Mouse (Mus musculus) intestine, embryonic 16.5 days (tissue): ENCODE results near the gene 9130213A22Rik. TPM values are rescaled to one million over a fixed set of nuclear protein-coding genes. Genes with fewer than 3 reads are reported as not detected.

Experiments
- ATAC-seq: fragments of 200-750 bp; cut with Nextera tagmentation; 2 replicates; pipeline ENCODE4 v1.8.0; 2017; ENCODE audit warnings: moderate TSS enrichment, moderate library complexity
- H3K27ac ChIP-seq: fragments of 300-500 bp; sonication (generic); 2 replicates; pipeline ENCODE4 v1.5.1; 2014; ENCODE audit warnings: mild to moderate bottlenecking, low read length
- H3K27me3 ChIP-seq: fragments of 300-500 bp; sonication (generic); replicated peaks from 2 replicates; pipeline ENCODE4 v1.6.1; 2014; ENCODE audit warnings: low read length, control low read depth, mixed read lengths; ENCODE audit not compliant: control insufficient read depth, insufficient read depth
- H3K36me3 ChIP-seq: fragments of 300-500 bp; sonication (generic); 2 replicates; pipeline ENCODE4 v1.6.1; 2014; ENCODE audit warnings: low read length, control low read depth; ENCODE audit not compliant: control insufficient read depth, insufficient read depth
- H3K4me1 ChIP-seq: fragments of 300-500 bp; sonication (generic); 2 replicates; pipeline ENCODE4 v1.6.1; 2014; ENCODE audit warnings: low read length, control low read depth, mixed read lengths; ENCODE audit not compliant: control insufficient read depth, insufficient read depth
- H3K4me2 ChIP-seq: fragments of 300-500 bp; sonication (generic); 2 replicates; pipeline ENCODE4 v1.6.1; 2014; ENCODE audit warnings: low read depth, low read length, control low read depth
- H3K4me3 ChIP-seq: fragments of 300-500 bp; sonication (generic); 2 replicates; pipeline ENCODE4 v1.5.1; 2014; ENCODE audit warnings: mild to moderate bottlenecking, low read length
- H3K9ac ChIP-seq: fragments of 300-500 bp; sonication (generic); 2 replicates; pipeline ENCODE4 v1.6.1; 2014; ENCODE audit warnings: low read depth, low read length
- H3K9me3 ChIP-seq: fragments of 300-500 bp; sonication (generic); 2 replicates; pipeline ENCODE4 v1.6.1; 2016; ENCODE audit warnings: low read length, control low read depth; ENCODE audit not compliant: control insufficient read depth
- WGBS: fragments of 180-500 bp; shearing (Covaris S2); extraction: QIAGEN DNeasy Blood & Tissue Kit; methylation state at CpG from one replicate; pipeline ENCODE4 v1.1.7; 2014; 5-methylcytosine and 5-hydroxymethylcytosine counted together
- polyA plus RNA-seq: library from polyadenylated mRNA; unstranded; fragments of >200 nt; fragmentation: Nextera tagmentation; extraction: Ambion mirVana; gene quantifications from 2 replicates; pipeline ENCODE4 v1.2.1, GENCODE M21; 2015

Gene 9130213A22Rik
- polyA plus RNA-seq, 1 experiment from 2014 or later: 0.29 TPM

DNA sequence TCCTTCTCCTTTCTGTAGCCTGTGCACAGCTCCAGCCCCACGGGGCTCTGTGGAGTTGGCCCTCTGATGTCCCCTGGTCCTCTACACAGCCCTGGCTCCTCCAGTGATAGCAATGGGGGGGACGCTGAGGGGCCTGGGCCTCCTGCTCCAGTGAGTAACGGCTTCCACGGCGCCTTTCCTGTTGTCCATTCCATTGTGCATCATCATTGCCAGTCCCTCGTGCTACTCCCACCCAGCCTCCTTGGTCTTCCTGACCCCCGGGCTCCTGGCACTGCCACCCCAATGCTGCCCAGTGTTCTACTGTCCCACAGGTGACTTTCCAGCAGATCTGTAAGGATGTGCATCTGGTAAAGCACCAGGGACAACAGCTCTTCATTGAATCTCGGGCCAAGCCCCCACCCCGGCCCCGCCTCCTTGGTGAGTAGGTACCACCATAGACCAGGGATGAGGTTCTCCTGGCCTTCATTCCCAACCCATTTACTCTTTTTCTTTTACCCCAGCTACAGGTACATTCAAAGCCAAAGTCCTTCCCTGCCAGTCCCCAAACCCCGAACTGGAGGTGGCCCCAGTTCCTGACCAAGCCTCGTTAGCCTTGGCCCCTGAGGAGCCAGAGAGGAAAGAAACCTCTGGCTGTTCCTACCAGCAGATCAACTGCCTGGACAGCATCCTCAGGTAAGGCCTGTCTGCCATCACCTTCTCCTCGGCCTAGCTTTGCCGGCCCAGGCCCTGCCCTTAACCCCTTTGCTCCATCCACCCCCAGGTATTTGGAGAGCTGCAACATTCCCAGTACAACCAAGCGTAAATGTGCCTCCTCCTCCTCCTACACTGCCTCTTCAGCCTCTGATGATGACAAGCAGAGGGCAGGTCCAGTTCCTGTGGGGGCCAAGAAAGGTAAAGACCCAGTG lies 18.6 kb downstream of the 9130213A22Rik start:
- no peak overlapping the region for H3K27ac ChIP-seq
- peaks cover 60% of the 10 kb centered on the region for H3K36me3 ChIP-seq
- no peak for ATAC-seq
- H3K27me3 ChIP-seq: no peaks in the 10 kb centered on the region
- no peaks in the 10 kb centered on the region for H3K9me3 ChIP-seq
- 91% methylated on average over 15 of the region's 15 CpGs for WGBS
- H3K9ac ChIP-seq: no peak overlapping the region
- peaks cover 15% of the 10 kb centered on the region for H3K4me1 ChIP-seq
- H3K4me3 ChIP-seq: no peak overlapping the region
- no peak overlapping the region for H3K4me2 ChIP-seq

DNA sequence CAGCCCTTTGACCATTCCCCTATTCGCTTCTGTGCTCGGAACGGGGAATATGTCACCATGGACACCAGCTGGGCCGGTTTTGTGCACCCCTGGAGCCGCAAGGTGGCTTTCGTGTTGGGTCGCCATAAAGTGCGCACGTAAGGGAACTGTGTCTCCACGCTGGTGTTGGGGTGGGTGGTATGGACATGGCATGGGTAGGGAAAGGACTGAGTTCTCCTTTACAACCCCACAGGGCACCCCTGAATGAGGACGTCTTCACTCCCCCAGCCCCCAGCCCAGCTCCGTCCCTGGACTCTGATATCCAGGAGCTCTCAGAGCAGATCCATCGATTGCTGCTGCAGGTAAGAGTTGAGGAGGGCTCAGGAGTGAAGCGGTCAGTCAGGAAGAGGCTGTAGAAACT lies 19.3 kb downstream of the 9130213A22Rik start:
- Histone ChIP-seq H3K27ac (no peak overlapping the region), H3K27me3 (no peaks in the 10 kb centered on the region), H3K4me3 (no peak overlapping the region), H3K4me2 (no peak overlapping the region), H3K4me1 (peaks cover 22% of the 10 kb centered on the region), H3K9me3 (no peaks in the 10 kb centered on the region), H3K36me3 (peaks cover 56% of the 10 kb centered on the region), H3K9ac (no peak overlapping the region)
- ATAC-seq: no peak
- 98% methylated on average over 14 of the region's 14 CpGs for WGBS

DNA sequence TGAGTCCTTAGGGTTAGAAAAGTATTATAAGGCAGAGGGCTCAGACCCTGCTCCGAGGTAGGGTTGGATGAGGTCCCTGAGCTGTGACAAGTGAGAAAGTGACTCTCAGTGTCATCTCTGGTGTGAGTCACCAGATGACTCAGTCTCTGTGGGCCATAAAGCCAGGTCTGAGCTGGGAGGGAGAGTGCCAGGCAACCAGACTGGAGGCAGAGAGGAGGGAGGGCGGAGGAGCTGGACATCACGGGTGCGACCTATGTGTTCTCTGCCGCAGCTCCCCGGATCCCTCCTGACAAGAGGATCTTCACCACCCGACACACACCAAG lies 20.0 kb downstream of the 9130213A22Rik start:
- H3K9me3 ChIP-seq: no peaks in the 10 kb centered on the region
- ATAC-seq: no peak
- H3K27me3 ChIP-seq: no peaks in the 10 kb centered on the region
- no peak overlapping the region for H3K4me2 ChIP-seq
- 91% methylated on average over 7 of the region's 7 CpGs for WGBS
- H3K27ac ChIP-seq: no peak overlapping the region
- H3K36me3 ChIP-seq: peaks cover 50% of the 10 kb centered on the region
- H3K4me3 ChIP-seq: no peak overlapping the region
- peaks cover 29% of the 10 kb centered on the region for H3K4me1 ChIP-seq
- no peak overlapping the region for H3K9ac ChIP-seq

DNA sequence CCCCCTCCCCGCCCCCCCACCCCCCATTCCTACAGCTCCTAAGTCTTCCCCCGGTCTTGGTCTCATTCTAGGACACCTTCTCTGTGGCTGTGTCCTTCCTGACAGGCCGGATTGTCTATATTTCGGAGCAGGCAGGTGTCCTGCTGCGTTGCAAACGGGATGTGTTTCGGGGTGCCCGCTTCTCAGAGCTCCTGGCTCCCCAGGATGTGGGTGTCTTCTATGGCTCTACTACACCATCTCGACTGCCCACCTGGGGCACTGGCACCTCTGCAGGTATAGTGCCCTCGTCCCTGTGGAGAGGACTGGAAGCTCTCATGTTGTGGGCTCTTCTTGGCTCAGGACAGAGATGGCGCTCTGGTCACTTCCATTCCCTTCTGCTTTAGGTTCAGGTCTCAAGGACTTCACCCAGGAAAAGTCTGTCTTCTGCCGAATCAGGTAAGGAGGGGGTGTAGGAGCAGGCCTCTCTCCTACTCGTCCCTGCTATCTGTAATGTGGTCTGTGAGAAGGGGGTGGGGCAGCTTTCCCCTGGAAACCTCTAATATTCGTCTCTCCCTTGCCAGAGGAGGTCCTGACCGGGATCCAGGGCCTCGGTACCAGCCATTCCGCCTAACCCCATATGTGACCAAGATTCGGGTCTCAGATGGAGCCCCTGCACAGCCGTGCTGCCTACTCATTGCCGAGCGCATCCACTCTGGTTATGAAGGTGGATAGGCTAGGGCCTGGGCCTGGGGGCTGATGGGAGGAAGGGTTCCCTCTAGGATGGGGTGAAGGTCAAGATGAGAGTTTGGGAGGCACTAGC lies 20.6 kb downstream of the 9130213A22Rik start:
- Histone ChIP-seq H3K4me1 (peaks cover 33% of the 10 kb centered on the region), H3K9ac (no peak overlapping the region), H3K36me3 (peaks cover 48% of the 10 kb centered on the region), H3K4me3 (no peak overlapping the region), H3K27ac (no peak overlapping the region), H3K9me3 (no peaks in the 10 kb centered on the region), H3K4me2 (no peak overlapping the region), H3K27me3 (no peaks in the 10 kb centered on the region)
- ATAC-seq: no peak
- WGBS: 89% methylated on average over 21 of the region's 21 CpGs

DNA sequence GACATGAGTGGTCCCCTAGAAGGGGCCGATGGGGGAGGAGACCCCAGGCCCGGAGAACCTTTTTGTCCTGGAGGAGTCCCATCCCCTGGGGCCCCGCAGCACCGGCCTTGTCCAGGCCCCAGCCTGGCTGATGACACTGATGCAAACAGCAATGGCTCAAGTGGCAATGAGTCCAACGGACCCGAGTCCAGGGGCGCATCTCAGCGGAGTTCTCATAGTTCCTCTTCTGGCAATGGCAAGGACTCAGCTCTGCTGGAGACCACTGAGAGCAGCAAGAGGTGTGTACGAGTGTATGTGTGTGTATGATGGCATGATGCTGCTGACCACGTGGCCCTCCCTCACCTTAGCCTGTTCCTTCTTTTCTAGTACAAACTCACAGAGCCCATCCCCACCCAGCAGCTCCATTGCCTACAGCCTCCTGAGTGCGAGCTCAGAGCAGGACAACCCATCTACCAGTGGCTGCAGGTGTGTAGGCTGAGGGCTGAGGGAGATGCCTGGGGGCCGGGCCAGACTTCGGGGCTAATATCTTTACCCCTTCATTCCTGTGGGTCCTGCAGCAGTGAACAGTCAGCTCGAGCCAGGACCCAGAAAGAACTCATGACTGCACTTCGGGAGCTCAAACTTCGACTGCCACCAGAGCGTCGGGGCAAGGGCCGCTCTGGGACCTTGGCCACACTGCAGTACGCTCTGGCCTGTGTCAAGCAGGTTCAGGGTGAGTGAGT lies 21.6 kb downstream of the 9130213A22Rik start:
- Histone ChIP-seq H3K9ac (peak overlapping the region; percentile 89), H3K27ac (0 out of 2 replicates have a peak overlapping the region, but pooled peaks have one; percentile 99), H3K27me3 (no peaks in the 10 kb centered on the region), H3K9me3 (no peaks in the 10 kb centered on the region), H3K4me3 (peak overlapping the region; percentile 61; the same call in 1 of the 2 replicates), H3K4me2 (peak overlapping the region; percentile 90), H3K36me3 (peaks cover 39% of the 10 kb centered on the region), H3K4me1 (peaks cover 33% of the 10 kb centered on the region)
- no peak for ATAC-seq
- WGBS: 92% methylated on average over 20 of the region's 20 CpGs

DNA sequence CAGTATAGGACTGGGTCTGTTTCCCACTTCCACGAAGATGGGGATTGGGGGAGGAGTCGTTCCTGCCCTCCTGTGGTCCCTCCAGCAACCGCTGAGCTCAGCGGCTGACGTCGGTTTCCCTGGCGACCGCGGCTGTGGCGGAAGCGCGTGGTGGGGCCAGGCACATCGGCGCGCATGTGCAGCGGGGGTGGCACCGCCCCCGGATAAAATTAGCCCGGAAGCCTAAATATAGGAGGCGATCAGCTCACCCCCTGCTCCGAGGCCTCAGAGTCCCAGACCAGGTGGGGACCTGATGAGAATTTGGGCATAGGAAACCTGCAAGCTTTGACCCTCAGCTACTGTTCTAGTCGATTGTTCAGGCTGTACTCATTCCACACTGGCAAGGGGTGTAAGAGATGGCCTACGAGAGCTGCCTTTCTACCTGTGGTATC lies 22.5 kb downstream of the 9130213A22Rik start:
- Histone ChIP-seq H3K4me1 (peaks cover 33% of the 10 kb centered on the region), H3K9ac (peak overlapping the region; percentile 89), H3K4me3 (peak overlapping the region; percentile 61), H3K27me3 (no peaks in the 10 kb centered on the region), H3K36me3 (peaks cover 30% of the 10 kb centered on the region), H3K9me3 (no peaks in the 10 kb centered on the region), H3K27ac (peak overlapping the region; percentile 99), H3K4me2 (peak overlapping the region; percentile 90)
- peak; percentile 7 for ATAC-seq
- under 1% methylated on average over 23 of the region's 23 CpGs for WGBS

DNA sequence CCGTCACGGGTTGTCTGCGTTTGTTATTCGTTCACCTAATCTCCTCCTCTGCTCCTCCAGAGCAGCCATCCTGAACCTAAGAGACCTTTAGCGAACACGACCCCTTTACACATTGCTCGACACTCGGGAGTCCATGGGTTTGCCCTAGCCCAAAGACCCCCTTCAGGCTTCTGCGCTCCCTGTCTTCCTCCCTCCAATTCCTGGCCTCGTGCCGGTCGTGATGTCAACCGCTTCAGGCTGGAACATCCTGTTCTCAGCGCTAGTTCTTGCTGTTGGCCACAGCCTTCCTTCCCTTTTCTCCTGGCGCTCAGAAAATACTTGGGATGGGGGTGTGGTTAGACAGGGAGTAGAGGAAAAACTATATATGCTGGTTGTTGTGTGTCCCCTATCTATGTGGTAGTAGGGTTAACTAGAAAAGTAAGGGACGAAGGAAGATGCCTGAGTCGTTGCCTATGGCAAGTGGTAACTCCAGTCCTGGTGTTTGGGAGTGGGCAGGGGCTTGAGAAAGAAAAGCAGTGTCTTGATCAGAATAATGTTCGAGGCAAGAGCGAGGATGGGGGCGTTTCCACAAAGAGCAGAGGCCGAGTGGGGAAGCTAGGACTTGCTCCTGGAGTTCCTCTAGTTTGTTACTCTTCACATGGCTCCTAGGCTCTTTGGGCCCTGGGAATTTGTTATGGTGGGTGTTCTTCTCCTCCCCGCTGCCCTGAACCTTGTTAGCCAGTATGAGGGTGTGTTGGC lies 23.0 kb downstream of the 9130213A22Rik start:
- peak overlapping the region; percentile 90 for H3K4me2 ChIP-seq
- H3K36me3 ChIP-seq: peaks cover 25% of the 10 kb centered on the region

DNA sequence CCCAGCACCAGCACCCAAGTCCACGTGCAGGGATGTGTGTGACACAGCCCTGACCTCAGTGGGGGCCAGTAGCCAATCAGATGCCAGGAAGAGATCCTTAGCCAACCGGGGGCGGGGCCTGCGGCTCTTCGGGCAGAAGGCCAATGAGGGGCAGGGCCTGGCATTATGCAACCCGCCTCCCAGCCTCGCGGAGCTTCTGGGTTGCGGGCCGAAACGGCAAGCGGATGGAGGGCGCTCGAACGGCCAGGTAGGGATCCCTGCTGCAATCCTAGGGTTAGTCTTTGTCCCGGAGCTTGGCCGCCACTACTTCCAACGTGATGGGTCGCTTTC lies 23.7 kb downstream of the 9130213A22Rik start:
- peak overlapping the region; percentile 99 for H3K27ac ChIP-seq
- peaks cover 33% of the 10 kb centered on the region for H3K4me1 ChIP-seq
- H3K36me3 ChIP-seq: peaks cover 20% of the 10 kb centered on the region
- H3K27me3 ChIP-seq: no peaks in the 10 kb centered on the region
- H3K4me2 ChIP-seq: peak overlapping the region; percentile 90
- ATAC-seq: peak; percentile 24
- no peaks in the 10 kb centered on the region for H3K9me3 ChIP-seq
- peak overlapping the region; percentile 61 for H3K4me3 ChIP-seq
- peak overlapping the region; percentile 89 for H3K9ac ChIP-seq
- WGBS: under 1% methylated on average over 19 of the region's 19 CpGs

More for the DNA sequence above, 23.0 kb downstream of the 9130213A22Rik start:
- H3K27ac ChIP-seq: peak overlapping the region; percentile 99
- peak overlapping the region; percentile 89 for H3K9ac ChIP-seq
- WGBS: under 1% methylated on average over 22 of the region's 22 CpGs
- peak overlapping the region; percentile 61 for H3K4me3 ChIP-seq
- no peaks in the 10 kb centered on the region for H3K9me3 ChIP-seq
- H3K4me1 ChIP-seq: peaks cover 33% of the 10 kb centered on the region
- ATAC-seq: no peak
- no peaks in the 10 kb centered on the region for H3K27me3 ChIP-seq
